Mouse (Mus musculus): ENCODE measurements around the gene Lypd4. TPM values are rescaled to one million over a fixed set of nuclear protein-coding genes. Genes with fewer than 3 reads are reported as not detected.

The Lypd4 gene
- polyA plus RNA-seq, 1 experiment: not detected

DNA sequence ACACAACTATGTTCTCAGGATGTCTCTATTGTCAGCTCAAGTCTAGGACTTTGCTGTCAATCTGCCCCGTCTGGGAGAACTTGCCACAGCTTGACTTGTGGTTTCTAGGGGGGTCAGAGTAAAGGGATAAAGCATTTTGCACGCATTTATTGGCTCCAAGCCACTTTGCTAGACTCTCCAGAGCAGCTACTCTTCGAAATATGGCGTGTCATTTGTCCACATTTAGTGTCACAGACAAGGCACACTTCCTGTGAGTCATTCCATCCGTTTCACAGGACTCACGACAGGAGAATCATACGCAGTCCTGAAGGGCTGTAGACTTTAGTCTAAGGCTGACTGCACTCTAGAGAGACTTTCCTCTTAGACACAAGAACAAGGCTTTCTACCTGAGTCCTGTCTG, 45.3 kb downstream of the Lypd4 start:
- no peaks in the 10 kb centered on the region for H3K36me3 ChIP-seq (ENCODE audit: control insufficient read depth, insufficient read depth, low read length)
- no peak for TF ChIP-seq POLR2A (IDR thresholded peaks at IDR 0.05; ENCODE audit: control insufficient read depth, extremely low read depth, insufficient read depth, low read length, poor library complexity)
- TF ChIP-seq CTCF (IDR thresholded peaks at IDR 0.05; ENCODE audit: borderline replicate concordance, control insufficient read depth, extremely low read depth, insufficient read depth, low read length, poor library complexity): no peak
- DNase-seq: no peak
- WGBS: 16% methylated on average over 7 of the region's 7 CpGs
- H3K4me1 ChIP-seq (replicated peaks; ENCODE audit: control insufficient read depth, insufficient read depth, low read length): no peaks in the 10 kb centered on the region
- no peak overlapping the region for H3K27ac ChIP-seq (ENCODE audit: control insufficient read depth, insufficient read depth, low read length)
- no peak overlapping the region for H3K4me3 ChIP-seq (ENCODE audit: control insufficient read depth, insufficient read depth, low read length)
- no peaks in the 10 kb centered on the region for H3K27me3 ChIP-seq (ENCODE audit: control insufficient read depth, insufficient read depth, low read length)

DNA sequence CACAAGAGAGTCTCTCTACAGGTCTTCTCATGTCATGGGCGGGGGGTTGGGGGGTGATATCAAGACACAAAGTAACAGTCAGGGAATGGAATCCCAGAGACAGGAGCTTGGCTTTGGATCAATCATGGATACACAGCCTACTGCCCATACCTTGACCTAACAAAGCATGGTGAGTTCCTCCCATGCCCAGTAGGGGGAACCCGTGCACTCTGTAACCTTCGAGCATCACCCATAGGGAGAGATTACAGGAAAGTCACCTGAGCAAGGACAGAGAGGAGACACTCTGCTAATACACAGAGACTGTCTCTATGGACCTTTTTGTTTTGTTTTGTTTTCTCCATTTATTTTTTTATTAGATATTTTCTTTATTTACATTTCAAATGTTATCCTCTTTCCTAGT, 52.2 kb downstream of the Lypd4 start:
- no peak for TF ChIP-seq CTCF (IDR thresholded peaks at IDR 0.05; ENCODE audit: borderline replicate concordance, control insufficient read depth, extremely low read depth, insufficient read depth, low read length, poor library complexity)
- TF ChIP-seq POLR2A (IDR thresholded peaks at IDR 0.05; ENCODE audit: control insufficient read depth, extremely low read depth, insufficient read depth, low read length, poor library complexity): no peak
- H3K4me1 ChIP-seq (replicated peaks; ENCODE audit: control insufficient read depth, insufficient read depth, low read length): no peaks in the 10 kb centered on the region
- no peak overlapping the region for H3K27ac ChIP-seq (ENCODE audit: control insufficient read depth, insufficient read depth, low read length)
- peak; percentile 81 for DNase-seq
- 1% methylated on average over 3 of the region's 3 CpGs for WGBS
- no peak overlapping the region for H3K4me3 ChIP-seq (ENCODE audit: control insufficient read depth, insufficient read depth, low read length)
- no peaks in the 10 kb centered on the region for H3K27me3 ChIP-seq (ENCODE audit: control insufficient read depth, insufficient read depth, low read length)
- H3K36me3 ChIP-seq (ENCODE audit: control insufficient read depth, insufficient read depth, low read length): no peaks in the 10 kb centered on the region

Other genes with a start within 250 kb of the Lypd4 start
- 4.2 and 4.7 TPM in 2 replicates for gene Lypd3, start 233.4 kb downstream of the Lypd4 start, polyA plus RNA-seq (2012; rRNA removed)
- gene Tex101, start 193.3 kb downstream of the Lypd4 start, polyA plus RNA-seq (2012; rRNA removed): 0.38 TPM in 1 of 2 replicates, not detected in the other
- gene BC049730, start 160.7 kb downstream of the Lypd4 start, polyA plus RNA-seq (2012; rRNA removed): not detected in 2 replicates
- gene Gm4763, start 143.0 kb downstream of the Lypd4 start, polyA plus RNA-seq (2012; rRNA removed): not detected in 2 replicates
- 2.9 and 3.0 TPM in 2 replicates for gene Cd177, start 109.6 kb downstream of the Lypd4 start, polyA plus RNA-seq (2012; rRNA removed)
- 1.4 and 2.1 TPM in 2 replicates for gene Ceacam10, start 92.7 kb downstream of the Lypd4 start, polyA plus RNA-seq (2012; rRNA removed)
- gene Gm9844, start 7.7 kb downstream of the Lypd4 start, polyA plus RNA-seq (2012; rRNA removed): 6.4 and 6.8 TPM in 2 replicates
- gene Dmrtc2, start 116 bp upstream of the Lypd4 start, polyA plus RNA-seq (2012; rRNA removed): not detected in 2 replicates
- gene Rps19, start 14.4 kb upstream of the Lypd4 start, polyA plus RNA-seq (2012; rRNA removed): 543 and 698 TPM in 2 replicates
- gene Cd79a, start 27.4 kb upstream of the Lypd4 start, polyA plus RNA-seq (2012; rRNA removed): 38.2 and 44.0 TPM in 2 replicates
- gene Arhgef1, start 33.0 kb upstream of the Lypd4 start, polyA plus RNA-seq (2012; rRNA removed): 1,726 and 1,877 TPM in 2 replicates
- 0.31 TPM in 1 of 2 replicates, not detected in the other for gene Gm4881, start 74.6 kb upstream of the Lypd4 start, polyA plus RNA-seq (2012; rRNA removed)
- 433 and 569 TPM in 2 replicates for gene Rabac1, start 102.8 kb upstream of the Lypd4 start, polyA plus RNA-seq (2012; rRNA removed)
- 5.6 and 7.1 TPM in 2 replicates for gene Atp1a3, start 136.0 kb upstream of the Lypd4 start, polyA plus RNA-seq (2012; rRNA removed)
- 19.1 and 23.0 TPM in 2 replicates for gene Grik5, start 202.4 kb upstream of the Lypd4 start, polyA plus RNA-seq (2012; rRNA removed)
- gene Zfp574, start 202.6 kb upstream of the Lypd4 start, polyA plus RNA-seq (2012; rRNA removed): 65.0 and 68.8 TPM in 2 replicates

Measured in thymus, adult 2 months (tissue).